Mouse (Mus musculus) layer of hippocampus, postnatal 10 days (tissue): ENCODE measurements around the gene Sufu. TPM values are rescaled to one million over a fixed set of nuclear protein-coding genes. Genes with fewer than 3 reads are reported as not detected.

Experiments
- DNase-seq, 2 experiments: peaks; one replicate each; pipeline ENCODE4 v3.0.0; 2021; ENCODE audit warnings: low spot score in 2 of 2
- total RNA-seq, 2 experiments: library from RNA; stranded (reverse); gene quantifications; 2 replicates each; pipeline ENCODE4 v1.2.3; 2021

Sufu gene
- total RNA-seq, 2 experiments from 2014 or later, result 20.8 to 21.9 TPM

GRCm38 (mm10) chr19:46510824-46511223 is 114.1 kb downstream of the Sufu start:
- no peak for DNase-seq

- DNase-seq, result no peak
These were observed 114.6 kb downstream of the Sufu start for GRCm38 (mm10) chr19:46511263-46511662.

- no peak for DNase-seq
These were observed 117.7 kb downstream of the Sufu start for GRCm38 (mm10) chr19:46514387-46514786.

- no peak for DNase-seq
These were observed 118.7 kb downstream of the Sufu start for GRCm38 (mm10) chr19:46515287-46515821.

GRCm38 (mm10) chr19:46516667-46517528 is 120.2 kb downstream of the Sufu start:
- DNase-seq, result no peak

GRCm38 (mm10) chr19:46517529-46518351 is 121.0 kb downstream of the Sufu start:
- DNase-seq, result no peak

- DNase-seq, result no peak
These were observed 121.7 kb downstream of the Sufu start for GRCm38 (mm10) chr19:46518352-46518787.

GRCm38 (mm10) chr19:46518828-46519621 is 122.3 kb downstream of the Sufu start:
- no peak for DNase-seq

- no peak for DNase-seq
These were observed 125.0 kb downstream of the Sufu start for GRCm38 (mm10) chr19:46521698-46522097.

- DNase-seq, result no peak
These were observed 125.8 kb downstream of the Sufu start for GRCm38 (mm10) chr19:46522433-46523044.

- no peak for DNase-seq
These were observed 126.4 kb downstream of the Sufu start for GRCm38 (mm10) chr19:46523131-46523479.

- peak in 1 of 2 experiments; percentile 72 for DNase-seq
These were observed 126.9 kb downstream of the Sufu start for GRCm38 (mm10) chr19:46523480-46524151.

- DNase-seq, result no peak
These were observed 127.5 kb downstream of the Sufu start for GRCm38 (mm10) chr19:46524152-46524544.

- DNase-seq, result no peak
These were observed 128.1 kb downstream of the Sufu start for GRCm38 (mm10) chr19:46524601-46525321.

- no peak for DNase-seq
These were observed 129.3 kb downstream of the Sufu start for GRCm38 (mm10) chr19:46525691-46526631.

- DNase-seq, result no peak
These were observed 131.2 kb downstream of the Sufu start for GRCm38 (mm10) chr19:46527632-46528528.

- no peak for DNase-seq
These were observed 132.0 kb downstream of the Sufu start for GRCm38 (mm10) chr19:46528529-46529213.
